Mouse (Mus musculus): Measurements from ENCODE around the gene Dnajc4. TPM values are rescaled to one million over a fixed set of nuclear protein-coding genes. Genes with fewer than 3 reads are reported as not detected.

Gene Dnajc4
- polyA plus RNA-seq, 1 experiment, result 28.5 TPM

DNA sequence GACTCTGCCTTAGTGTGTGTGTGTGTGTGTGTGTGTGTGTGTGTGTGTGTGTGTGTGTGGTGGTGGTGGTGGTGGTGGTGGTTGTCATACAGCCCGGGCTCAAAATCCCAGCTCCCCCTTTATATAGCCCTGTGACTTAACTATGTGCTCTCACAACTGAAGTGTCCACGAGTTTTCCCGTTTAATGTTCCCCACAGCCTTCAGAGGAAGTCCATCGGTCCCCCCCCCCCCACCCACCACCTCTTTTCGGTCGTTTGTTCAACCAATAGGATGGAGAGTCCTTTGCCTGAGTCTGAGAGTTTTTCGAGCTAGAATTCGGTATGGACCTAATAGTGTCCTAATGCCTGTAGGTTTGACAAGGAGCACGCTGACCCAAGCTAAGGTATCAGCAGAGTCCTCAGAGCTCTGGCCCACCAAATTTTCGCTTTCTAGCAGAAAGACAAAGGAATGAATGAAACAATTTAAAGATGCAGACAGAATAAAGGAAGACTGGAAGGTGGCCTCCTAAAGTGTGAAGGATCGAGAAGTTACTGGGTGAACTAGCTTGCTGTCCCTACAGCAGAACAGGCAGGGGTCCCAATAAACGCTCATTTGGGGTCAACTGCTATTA is 18.7 kb downstream of the Dnajc4 start:
- Histone ChIP-seq H3K36me3 (ENCODE audit: control insufficient read depth, insufficient read depth) (peaks cover 6% of the 10 kb centered on the region), H3K79me2 (ENCODE audit: control insufficient read depth, insufficient read depth) (peaks cover 38% of the 10 kb centered on the region), H3K4me3 (peak overlapping the region; percentile 83), H3ac (ENCODE audit: control insufficient read depth, insufficient read length) (peak overlapping the region; percentile 88), H3K27me3 (ENCODE audit: control insufficient read depth, insufficient read depth, insufficient read length) (no peaks in the 10 kb centered on the region), H3K4me2 (ENCODE audit: low read depth) (peak overlapping the region; percentile 94)
- TF ChIP-seq TCF12 (IDR thresholded peaks at IDR 0.05; ENCODE audit: insufficient read depth, poor library complexity, severe bottlenecking) (no peak), CEBPB (IDR thresholded peaks at IDR 0.05; ENCODE audit: insufficient read depth, poor library complexity, severe bottlenecking) (no peak), USF1 (IDR thresholded peaks at IDR 0.05; ENCODE audit: low read depth) (no peak), REST (IDR thresholded peaks at IDR 0.05; ENCODE audit: insufficient read depth, insufficient read length) (no peak), MYOD1 (IDR thresholded peaks at IDR 0.05; ENCODE audit: control insufficient read depth in 1 of 3, insufficient read length in 2 of 3, low read depth in 2 of 3) (no peak), SRF (IDR thresholded peaks at IDR 0.05; ENCODE audit: control insufficient read depth, insufficient read length, low read depth) (no peak)

GRCm38 (mm10) chr19:6972247-6972917 is 20.0 kb downstream of the Dnajc4 start:
- Histone ChIP-seq H3ac (ENCODE audit: control insufficient read depth, insufficient read length) (no peak overlapping the region), H3K36me3 (ENCODE audit: control insufficient read depth, insufficient read depth) (peaks cover 2% of the 10 kb centered on the region), H3K79me2 (ENCODE audit: control insufficient read depth, insufficient read depth) (peaks cover 35% of the 10 kb centered on the region), H3K4me3 (no peak overlapping the region), H3K27me3 (ENCODE audit: control insufficient read depth, insufficient read depth, insufficient read length) (no peaks in the 10 kb centered on the region), H3K4me2 (ENCODE audit: low read depth) (no peak overlapping the region)
- TF ChIP-seq MYOG (IDR thresholded peaks at IDR 0.05; ENCODE audit: control insufficient read depth in 1 of 3, insufficient read depth in 1 of 3, insufficient read length in 2 of 3, low read depth in 2 of 3), result no peak
- no peak for TF ChIP-seq SRF (IDR thresholded peaks at IDR 0.05; ENCODE audit: control insufficient read depth, insufficient read length, low read depth)
- TF ChIP-seq TCF12 (IDR thresholded peaks at IDR 0.05; ENCODE audit: insufficient read depth, poor library complexity, severe bottlenecking), result no peak
- TF ChIP-seq POLR2AphosphoS2 (IDR thresholded peaks at IDR 0.05; ENCODE audit: insufficient read length, low read depth), result no peak
- no peak for TF ChIP-seq TCF3 (IDR thresholded peaks at IDR 0.05; ENCODE audit: insufficient read length, low read depth)
- TF ChIP-seq REST (IDR thresholded peaks at IDR 0.05; ENCODE audit: insufficient read depth, insufficient read length), result no peak
- no peak for TF ChIP-seq CEBPB (IDR thresholded peaks at IDR 0.05; ENCODE audit: insufficient read depth, poor library complexity, severe bottlenecking)
- TF ChIP-seq POLR2A (IDR thresholded peaks at IDR 0.05; ENCODE audit: insufficient read length, low read depth), result no peak
- TF ChIP-seq MYOD1 (IDR thresholded peaks at IDR 0.05; ENCODE audit: control insufficient read depth in 1 of 3, insufficient read length in 2 of 3, low read depth in 2 of 3), result no peak
- no peak for TF ChIP-seq E2F4 (IDR thresholded peaks at IDR 0.05; ENCODE audit: insufficient read depth)
- TF ChIP-seq USF1 (IDR thresholded peaks at IDR 0.05; ENCODE audit: low read depth), result no peak
- TF ChIP-seq MAX (IDR thresholded peaks at IDR 0.05; ENCODE audit: low read depth), result no peak

DNA sequence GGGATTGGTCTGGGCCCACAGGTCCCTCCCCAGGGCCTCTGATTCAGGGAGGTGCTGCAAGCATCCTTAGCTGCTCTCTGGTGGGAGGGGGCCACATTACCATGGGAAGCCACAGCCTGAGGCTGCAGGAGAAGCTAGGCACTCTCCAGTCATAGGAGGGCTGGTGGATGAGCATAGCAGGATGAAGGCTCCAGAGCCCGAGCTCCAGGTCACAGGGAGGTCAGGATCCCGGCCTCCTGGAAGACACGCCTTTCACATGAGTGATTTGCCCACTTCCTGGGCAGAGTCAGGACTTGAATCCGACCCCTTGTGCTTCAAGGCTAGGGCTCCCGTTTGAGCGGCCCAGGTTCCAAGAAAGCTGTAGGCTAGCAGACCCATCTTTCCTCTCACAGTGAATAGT is 20.7 kb downstream of the Dnajc4 start:
- peaks cover 27% of the 10 kb centered on the region for H3K79me2 ChIP-seq (ENCODE audit: control insufficient read depth, insufficient read depth)
- no peak overlapping the region for H3K4me3 ChIP-seq
- no peak overlapping the region for H3ac ChIP-seq (ENCODE audit: control insufficient read depth, insufficient read length)
- peak overlapping the region; percentile 25 for H3K4me2 ChIP-seq (ENCODE audit: low read depth)
- no peaks in the 10 kb centered on the region for H3K27me3 ChIP-seq (ENCODE audit: control insufficient read depth, insufficient read depth, insufficient read length)
- TF ChIP-seq POLR2AphosphoS2 (IDR thresholded peaks at IDR 0.05; ENCODE audit: insufficient read length, low read depth), result no peak
- no peak for TF ChIP-seq MYOD1 (IDR thresholded peaks at IDR 0.05; ENCODE audit: control insufficient read depth in 1 of 3, insufficient read length in 2 of 3, low read depth in 2 of 3)
- no peak for TF ChIP-seq SRF (IDR thresholded peaks at IDR 0.05; ENCODE audit: control insufficient read depth, insufficient read length, low read depth)
- no peak for TF ChIP-seq MYOG (IDR thresholded peaks at IDR 0.05; ENCODE audit: control insufficient read depth in 1 of 3, insufficient read depth in 1 of 3, insufficient read length in 2 of 3, low read depth in 2 of 3)
- TF ChIP-seq CEBPB (IDR thresholded peaks at IDR 0.05; ENCODE audit: insufficient read depth, poor library complexity, severe bottlenecking), result no peak
- TF ChIP-seq E2F4 (IDR thresholded peaks at IDR 0.05; ENCODE audit: insufficient read depth), result no peak
- no peaks in the 10 kb centered on the region for H3K36me3 ChIP-seq (ENCODE audit: control insufficient read depth, insufficient read depth)

DNA sequence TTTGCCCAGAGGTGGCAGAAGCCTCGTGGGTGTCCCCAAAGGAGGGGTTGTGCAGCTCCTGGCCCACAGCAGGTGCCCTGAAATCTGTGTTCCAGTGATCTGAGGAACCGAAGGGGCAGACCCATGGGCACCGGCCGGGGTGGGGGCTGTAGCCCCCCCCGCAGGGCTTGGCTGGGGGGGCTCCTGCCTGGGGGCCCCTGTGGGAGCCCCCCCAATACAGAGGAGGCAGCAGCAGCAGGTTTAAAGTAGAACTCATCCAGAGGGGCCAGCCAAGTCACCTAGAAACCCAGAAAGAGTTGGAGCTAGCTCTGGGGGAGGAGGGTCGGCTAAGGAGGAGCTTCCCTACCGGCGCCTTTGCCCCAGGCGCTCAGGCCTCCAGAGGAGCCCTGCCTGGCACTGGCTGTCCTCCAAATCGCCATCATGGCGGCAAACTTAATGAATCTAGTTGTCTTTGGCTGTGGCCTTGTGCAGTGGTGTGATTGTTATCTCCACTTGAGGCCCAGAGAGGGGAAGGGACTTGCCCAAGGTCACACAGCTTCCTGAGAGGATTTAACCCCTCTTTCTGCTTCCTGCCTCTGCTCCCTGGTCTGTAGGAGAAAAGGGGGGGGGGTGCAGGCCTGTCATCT is 21.8 kb downstream of the Dnajc4 start:
- Histone ChIP-seq H3K79me2 (ENCODE audit: control insufficient read depth, insufficient read depth) (peaks cover 18% of the 10 kb centered on the region), H3K27me3 (ENCODE audit: control insufficient read depth, insufficient read depth, insufficient read length) (no peaks in the 10 kb centered on the region), H3ac (ENCODE audit: control insufficient read depth, insufficient read length) (no peak overlapping the region), H3K36me3 (ENCODE audit: control insufficient read depth, insufficient read depth) (no peaks in the 10 kb centered on the region), H3K4me3 (no peak overlapping the region), H3K4me2 (ENCODE audit: low read depth) (peak overlapping the region; percentile 12)
- no peak for TF ChIP-seq MYOD1 (IDR thresholded peaks at IDR 0.05; ENCODE audit: control insufficient read depth in 1 of 3, insufficient read length in 2 of 3, low read depth in 2 of 3)
- TF ChIP-seq E2F4 (IDR thresholded peaks at IDR 0.05; ENCODE audit: insufficient read depth), result no peak
- no peak for TF ChIP-seq MYOG (IDR thresholded peaks at IDR 0.05; ENCODE audit: control insufficient read depth in 1 of 3, insufficient read depth in 1 of 3, insufficient read length in 2 of 3, low read depth in 2 of 3)
